Mouse (Mus musculus) lung, adult 2 months (tissue): ENCODE data around the gene Zfp536.

ENCODE experiments used
- CTCF ChIP-seq: fragments of 200-500 bp; IDR thresholded peaks from 2 replicates; pipeline ENCODE4 v1.5.1; 2011; ENCODE audit warnings: mild to moderate bottlenecking, low read length, control low read depth; ENCODE audit not compliant: insufficient read depth
- POLR2A ChIP-seq: fragments of 200-500 bp; IDR thresholded peaks from 2 replicates; pipeline ENCODE4 v1.6.1; 2011; ENCODE audit warnings: low read depth, mild to moderate bottlenecking, control low read depth, low read length, borderline replicate concordance; ENCODE audit errors: extremely low read depth

GRCm38 (mm10) chr7:37565371-37565770, 208.1 kb downstream of the Zfp536 start:
- no peak for TF ChIP-seq CTCF
- TF ChIP-seq POLR2A: no peak
